Mouse (Mus musculus): ENCODE measurements around the gene Ankrd33b.

GRCm38 (mm10) chr15:31404346-31404745 lies 36.8 kb upstream of the Ankrd33b start:
- TF ChIP-seq CTCF (IDR thresholded peaks at IDR 0.05; ENCODE audit: borderline replicate concordance, control insufficient read depth, extremely low read depth, insufficient read depth, low read length, poor library complexity): no peak
- no peak for TF ChIP-seq POLR2A (IDR thresholded peaks at IDR 0.05; ENCODE audit: control insufficient read depth, extremely low read depth, insufficient read depth, low read length, poor library complexity)
